Mouse (Mus musculus) spleen, postnatal 4 days (tissue): ENCODE results near the gene Tm4sf5.
"Not testable (repeated sequence)": the region's sequence is repeated elsewhere in the genome, so short reads cannot be mapped to it uniquely, and the experiment has no call there.

Source experiments
- DNase-seq, 2 experiments: peaks; one replicate each; pipeline ENCODE4 v3.0.0; 2022; ENCODE audit warnings: low spot score in 2 of 2

Gene Tm4sf5

GRCm38 (mm10) chr11:70509753-70510564 lies 4.9 kb downstream of the Tm4sf5 start:
- DNase-seq: peak; percentile 39 to 68

GRCm38 (mm10) chr11:70511242-70511641 lies 6.2 kb downstream of the Tm4sf5 start:
- no peak for DNase-seq

GRCm38 (mm10) chr11:70511825-70512224 lies 6.8 kb downstream of the Tm4sf5 start:
- no peak for DNase-seq

- DNase-seq: no peak
These were observed 7.8 kb downstream of the Tm4sf5 start for GRCm38 (mm10) chr11:70512709-70513342.

GRCm38 (mm10) chr11:70513520-70513919 lies 8.5 kb downstream of the Tm4sf5 start:
- DNase-seq: no peak

GRCm38 (mm10) chr11:70514288-70514687 lies 9.2 kb downstream of the Tm4sf5 start, which contains the start of gene Vmo1:
Gene Vmo1 (minus strand): TSS chr11:70514616.
- no peak for DNase-seq

GRCm38 (mm10) chr11:70516352-70516751 lies 11.3 kb downstream of the Tm4sf5 start:
- no peak for DNase-seq

GRCm38 (mm10) chr11:70518436-70518835 lies 13.4 kb downstream of the Tm4sf5 start:
- no peak for DNase-seq

- no peak for DNase-seq
These were observed 13.9 kb downstream of the Tm4sf5 start, which contains the start of gene Gltpd2 for GRCm38 (mm10) chr11:70518923-70519322. Gene Gltpd2 (plus strand): TSS chr11:70519196.

- no peak for DNase-seq
These were observed 15.2 kb downstream of the Tm4sf5 start for GRCm38 (mm10) chr11:70520178-70520769.

- not testable (repeated sequence) for DNase-seq
These were observed 18.4 kb downstream of the Tm4sf5 start for GRCm38 (mm10) chr11:70523306-70523989.

- no peak for DNase-seq
These were observed 19.7 kb downstream of the Tm4sf5 start for GRCm38 (mm10) chr11:70524782-70525181.

- peak; percentile 88 to 92 for DNase-seq
These were observed 20.2 kb downstream of the Tm4sf5 start, which contains the start of gene Psmb6 for GRCm38 (mm10) chr11:70525184-70525678. Gene Psmb6 (plus strand): TSS chr11:70525367.

GRCm38 (mm10) chr11:70525726-70526125 lies 20.7 kb downstream of the Tm4sf5 start:
- no peak for DNase-seq

GRCm38 (mm10) chr11:70526211-70526610 lies 21.2 kb downstream of the Tm4sf5 start:
- DNase-seq: no peak

- DNase-seq: no peak
These were observed 23.6 kb downstream of the Tm4sf5 start for GRCm38 (mm10) chr11:70528610-70529009.

- DNase-seq: not testable (repeated sequence)
These were observed 26.0 kb downstream of the Tm4sf5 start for GRCm38 (mm10) chr11:70531065-70531464.

- no peak for DNase-seq
These were observed 27.8 kb downstream of the Tm4sf5 start, which contains the start of gene Gm40193 for GRCm38 (mm10) chr11:70532839-70533238. Gene Gm40193 (minus strand): TSS chr11:70532939.

- DNase-seq: no peak
These were observed 34.4 kb downstream of the Tm4sf5 start for GRCm38 (mm10) chr11:70539423-70539822.

- peak; percentile 76 to 88 for DNase-seq
These were observed 35.0 kb downstream of the Tm4sf5 start, which contains the start of gene Pld2 for GRCm38 (mm10) chr11:70539877-70540587. Gene Pld2 (plus strand): TSS chr11:70540064.

GRCm38 (mm10) chr11:70540928-70541327 lies 35.9 kb downstream of the Tm4sf5 start:
- DNase-seq: no peak
